Mouse (Mus musculus): ENCODE results near the gene Fbxo7.

DNA sequence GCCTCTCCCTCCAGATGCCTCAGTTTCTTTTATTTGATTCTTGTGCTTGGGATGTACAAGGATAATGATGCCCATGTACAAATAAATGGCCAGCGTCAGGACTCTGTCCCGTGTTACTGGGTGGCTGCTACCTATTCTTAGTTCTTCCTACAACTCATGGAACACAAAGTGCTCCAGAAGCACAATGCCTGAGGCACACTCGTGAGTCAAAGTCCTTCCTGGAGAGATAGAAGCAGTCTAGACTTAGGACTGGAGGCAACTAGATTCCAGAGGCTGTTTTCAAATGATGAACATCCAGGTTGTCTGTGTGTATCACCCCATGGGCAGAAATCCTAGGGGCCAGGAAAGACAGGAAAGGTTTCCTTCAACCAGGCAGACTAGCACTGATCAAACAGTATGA, 49.0 kb downstream of the Fbxo7 start:
- TF ChIP-seq FLI1 (IDR thresholded peaks at IDR 0.05; ENCODE audit: low read length), result no peak
- no peak for TF ChIP-seq GATA1 (IDR thresholded peaks at IDR 0.05; ENCODE audit: borderline replicate concordance, low read length)

Measured in megakaryocyte, embryonic 14.5 days (primary cell).